Mouse (Mus musculus) bone marrow, adult 2 months (tissue): ENCODE data around the gene H2-K1.

Source experiments
- CTCF ChIP-seq: fragments of 200-500 bp; IDR thresholded peaks from 2 replicates; pipeline ENCODE4 v1.5.1; 2011; ENCODE audit warnings: low read length, control low read depth; ENCODE audit not compliant: control insufficient read depth, insufficient read depth
- POLR2A ChIP-seq: fragments of 200-500 bp; IDR thresholded peaks from 2 replicates; pipeline ENCODE4 v1.6.1; 2011; ENCODE audit warnings: low read depth, mild to moderate bottlenecking, control low read depth, low read length, borderline replicate concordance; ENCODE audit not compliant: control insufficient read depth

GRCm38 (mm10) chr17:33999341-34000149 lies 602 bp downstream of the H2-K1 start:
- TF ChIP-seq CTCF (no peak), POLR2A (no peak)
